Mouse (Mus musculus) kidney, adult 2 months (tissue): ENCODE data around the gene Zfp114. TPM values are rescaled to one million over a fixed set of nuclear protein-coding genes. Genes with fewer than 3 reads are reported as not detected.

Source experiments
- DNase-seq: peaks from one replicate; pipeline ENCODE4 v3.0.0; 2021
- H3K27ac ChIP-seq: fragments of 200-500 bp; 2 replicates; pipeline ENCODE4 v1.5.1; 2012; ENCODE audit warnings: low read depth, low read length, control low read depth, inconsistent platforms; ENCODE audit not compliant: insufficient read depth
- H3K27me3 ChIP-seq: fragments of 200-500 bp; replicated peaks from 2 replicates; pipeline ENCODE4 v1.6.1; 2012; ENCODE audit warnings: mild to moderate bottlenecking, moderate library complexity, low read length, inconsistent platforms; ENCODE audit not compliant: control insufficient read depth, insufficient read depth
- H3K36me3 ChIP-seq: fragments of 200-500 bp; 2 replicates; pipeline ENCODE4 v1.6.1; 2012; ENCODE audit warnings: mild to moderate bottlenecking, moderate library complexity, low read length, inconsistent platforms; ENCODE audit not compliant: control insufficient read depth, insufficient read depth
- H3K4me1 ChIP-seq: fragments of 200-500 bp; 2 replicates; pipeline ENCODE4 v1.6.1; 2011; ENCODE audit warnings: low read length; ENCODE audit not compliant: control insufficient read depth, insufficient read depth
- H3K4me3 ChIP-seq: fragments of 200-500 bp; 2 replicates; pipeline ENCODE4 v1.5.1; 2011; ENCODE audit warnings: mild to moderate bottlenecking, low read depth, low read length, control low read depth; ENCODE audit not compliant: insufficient read depth
- CTCF ChIP-seq: fragments of 200-500 bp; conservative IDR thresholded peaks from 2 replicates; pipeline ENCODE4 v1.5.1; 2011; ENCODE audit warnings: low read depth, mild to moderate bottlenecking, control low read depth, low read length, moderate library complexity, mixed read lengths; ENCODE audit not compliant: insufficient read depth, insufficient read length
- POLR2A ChIP-seq: fragments of 200-500 bp; IDR thresholded peaks from one replicate; pipeline ENCODE4 v1.6.1; 2011; ENCODE audit warnings: low read depth, low read length, control low read depth
- WGBS: fragments of 180-500 bp; shearing (Covaris S2); methylation state at CpG from one replicate; pipeline ENCODE4 v1.1.7; 2018; 5-methylcytosine and 5-hydroxymethylcytosine counted together
- polyA plus RNA-seq: library from polyadenylated mRNA; depleted of rRNA; stranded (reverse); fragments of >200 nt; gene quantifications from 2 replicates; pipeline ENCODE4 v1.2.3, GENCODE M21; 2012; rRNA removed

Gene Zfp114
- 0.30 and 0.60 TPM in 2 replicates for polyA plus RNA-seq

GRCm38 (mm10) chr7:24174618-24175336 is at the start of gene Zfp114:
Gene Zfp114, plus strand, starts transcription at chr7:24175060.
- WGBS, result 12% methylated on average over 23 of the region's 23 CpGs
- TF ChIP-seq POLR2A (no peak), CTCF (no peak)
- no peak within 1 kb of the TSS for H3K27ac ChIP-seq
- no peaks in the 10 kb centered on the region for H3K27me3 ChIP-seq
- H3K4me3 ChIP-seq, result peak within 1 kb of the TSS; percentile 59
- H3K36me3 ChIP-seq, result no peaks in the 10 kb centered on the region
- DNase-seq, result peak; percentile 62
- no peaks in the 10 kb centered on the region for H3K4me1 ChIP-seq

GRCm38 (mm10) chr7:24133425-24133995 is 41.4 kb upstream of the Zfp114 start:
- TF ChIP-seq POLR2A, result no peak
- TF ChIP-seq CTCF, result no peak
- H3K27me3 ChIP-seq, result no peaks in the 10 kb centered on the region
- DNase-seq, result no peak
- no peak overlapping the region for H3K27ac ChIP-seq
- no peaks in the 10 kb centered on the region for H3K36me3 ChIP-seq
- H3K4me3 ChIP-seq, result peak overlapping the region; percentile 82
- peaks cover 6% of the 10 kb centered on the region; the same call in 1 of the 2 replicates for H3K4me1 ChIP-seq
- WGBS, result 16% methylated on average over 6 of the region's 6 CpGs

DNA sequence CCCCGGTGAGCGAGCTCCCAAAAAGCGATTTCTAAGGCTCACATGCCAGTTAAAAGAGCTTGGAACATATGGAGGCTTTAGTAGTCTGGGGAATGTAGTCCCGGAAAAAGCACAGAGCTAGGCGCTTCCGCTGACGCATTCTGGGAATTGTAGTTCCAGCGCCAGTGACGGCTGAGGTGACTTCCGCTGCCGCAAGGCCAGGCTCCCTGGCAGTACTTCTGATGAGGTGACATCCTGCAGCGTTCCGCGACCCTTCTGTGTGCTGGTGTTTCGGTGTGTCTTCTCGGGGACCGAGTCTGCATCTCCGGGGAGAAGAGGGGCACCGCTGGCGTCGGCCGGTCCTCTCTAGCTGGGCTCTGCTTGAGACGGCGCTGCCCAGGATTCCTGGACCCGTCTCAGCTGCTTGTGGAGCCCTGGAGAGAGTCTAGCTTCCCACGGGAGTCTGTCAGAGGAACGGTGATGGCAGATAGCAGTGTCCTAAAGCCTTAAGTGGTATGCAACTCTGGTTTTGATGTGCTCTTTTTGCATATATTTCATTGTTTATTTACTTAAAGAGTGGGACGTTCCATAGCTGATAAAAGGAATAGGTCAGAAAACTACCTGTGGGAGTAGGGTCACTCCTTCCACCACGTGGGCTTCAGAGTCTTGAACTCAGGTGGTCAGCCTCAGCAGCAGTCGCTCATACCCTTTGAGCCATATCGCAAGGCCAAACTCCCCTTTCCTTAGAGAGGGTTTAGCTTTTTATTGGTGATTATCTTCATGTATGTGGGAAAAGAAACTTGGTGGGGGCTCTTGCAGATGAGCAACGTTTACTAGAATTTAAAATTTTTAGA is 40.6 kb upstream of the Zfp114 start, which contains the start of gene Zfp235:
TSS of gene Zfp235 (plus strand) at position 174 of the 833 bp plus-strand sequence.
- DNase-seq, result peak; percentile 93
- Histone ChIP-seq H3K27me3 (no peaks in the 10 kb centered on the region), H3K27ac (no peak within 1 kb of the TSS), H3K4me1 (peaks cover 6% of the 10 kb centered on the region; the same call in 1 of the 2 replicates), H3K36me3 (no peaks in the 10 kb centered on the region), H3K4me3 (peak within 1 kb of the TSS; percentile 82)
- 3% methylated on average over 32 of the region's 32 CpGs for WGBS
- TF ChIP-seq CTCF (no peak), POLR2A (peak; percentile 34)

- H3K27ac ChIP-seq, result no peak overlapping the region
- no peaks in the 10 kb centered on the region for H3K27me3 ChIP-seq
- no peak for DNase-seq
- no peaks in the 10 kb centered on the region for H3K4me1 ChIP-seq
- 89% methylated on average over 6 of the region's 6 CpGs for WGBS
- TF ChIP-seq CTCF (no peak), POLR2A (no peak)
- peaks cover 4% of the 10 kb centered on the region for H3K36me3 ChIP-seq
- no peak overlapping the region for H3K4me3 ChIP-seq
Measured at GRCm38 (mm10) chr7:24142566-24142965, 32.3 kb upstream of the Zfp114 start.

DNA sequence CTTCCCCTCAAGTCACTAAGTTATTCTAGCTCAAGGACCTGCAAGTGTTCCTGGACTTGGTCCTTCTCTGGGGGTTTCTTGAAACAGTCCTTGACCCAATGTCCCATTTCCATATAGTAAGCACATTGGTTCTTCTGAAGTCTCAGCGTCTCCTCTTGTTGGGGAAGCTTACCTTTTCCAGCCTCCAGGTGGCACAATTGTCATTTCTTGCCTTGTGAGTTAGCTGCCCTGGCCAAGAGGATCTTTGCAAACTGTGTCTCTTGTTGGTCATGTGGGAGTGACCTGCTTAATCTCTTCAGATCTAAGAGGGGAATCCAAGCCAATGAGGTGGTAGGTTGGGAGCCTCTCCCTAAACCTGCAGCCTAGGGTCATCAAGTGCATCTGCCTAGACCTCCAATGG is 21.6 kb upstream of the Zfp114 start:
- TF ChIP-seq POLR2A (no peak), CTCF (peak; percentile 53)
- Histone ChIP-seq H3K27ac (no peak overlapping the region), H3K4me3 (no peak overlapping the region), H3K4me1 (no peaks in the 10 kb centered on the region), H3K36me3 (no peaks in the 10 kb centered on the region), H3K27me3 (no peaks in the 10 kb centered on the region)
- DNase-seq, result peak; percentile 46
- WGBS, result 12% methylated on average over 1 of the region's 1 CpGs

DNA sequence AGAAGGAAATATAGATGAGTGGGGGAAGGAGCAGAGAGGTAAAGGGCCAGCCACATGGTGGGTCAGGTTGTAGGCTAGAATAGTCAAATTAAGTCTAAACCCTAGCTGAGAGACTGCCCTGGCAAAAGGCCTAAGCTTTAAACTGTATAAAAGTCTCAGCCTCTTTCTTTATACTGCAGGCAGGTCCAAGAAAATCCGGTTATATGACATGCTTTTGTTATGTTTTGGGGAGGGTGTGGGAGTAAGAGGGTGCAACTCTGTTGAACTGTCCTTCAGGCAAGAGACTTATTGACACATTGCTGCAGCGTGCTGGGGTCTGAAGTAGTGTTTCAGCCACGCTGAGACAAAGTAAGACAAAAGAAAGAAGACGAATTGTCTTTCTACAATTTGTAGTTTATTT is 2.7 kb upstream of the Zfp114 start:
- WGBS, result 60% methylated on average over 4 of the region's 4 CpGs
- Histone ChIP-seq H3K4me1 (no peaks in the 10 kb centered on the region), H3K27ac (no peak overlapping the region), H3K4me3 (no peak overlapping the region), H3K36me3 (no peaks in the 10 kb centered on the region), H3K27me3 (no peaks in the 10 kb centered on the region)
- TF ChIP-seq CTCF, result no peak
- TF ChIP-seq POLR2A, result no peak
- no peak for DNase-seq

DNA sequence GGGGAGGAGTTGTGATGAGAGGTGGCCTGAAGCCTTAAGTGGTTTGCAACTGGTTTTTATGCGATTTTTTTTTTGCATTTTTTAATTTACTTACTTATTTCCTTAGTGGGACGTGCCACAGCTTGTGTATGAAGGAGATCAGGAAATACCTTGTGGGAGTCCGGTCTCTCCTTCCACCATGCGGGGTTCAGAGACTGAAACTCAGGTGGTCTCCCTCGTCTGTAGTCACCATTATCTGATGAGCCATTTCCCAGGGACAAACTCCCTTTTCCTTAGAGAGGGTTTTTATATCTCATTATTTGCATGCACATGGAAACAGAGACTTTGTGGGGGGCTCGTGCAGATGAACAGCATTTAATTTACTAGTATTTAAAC is 464 bp downstream of the Zfp114 start:
- no peak for DNase-seq
- Histone ChIP-seq H3K4me3 (peak overlapping the region; percentile 59), H3K36me3 (no peaks in the 10 kb centered on the region), H3K4me1 (no peaks in the 10 kb centered on the region), H3K27ac (no peak overlapping the region), H3K27me3 (no peaks in the 10 kb centered on the region)
- no peak for TF ChIP-seq POLR2A
- TF ChIP-seq CTCF, result no peak
- WGBS, result 56% methylated on average over 6 of the region's 6 CpGs
